Mouse (Mus musculus) kidney, adult 8-10 months (tissue): Measurements from ENCODE around the gene Trex1.

Source experiments
- DNase-seq, 2 experiments: peaks; one replicate each; pipeline ENCODE4 v3.0.0; 2022

The Trex1 gene

DNA sequence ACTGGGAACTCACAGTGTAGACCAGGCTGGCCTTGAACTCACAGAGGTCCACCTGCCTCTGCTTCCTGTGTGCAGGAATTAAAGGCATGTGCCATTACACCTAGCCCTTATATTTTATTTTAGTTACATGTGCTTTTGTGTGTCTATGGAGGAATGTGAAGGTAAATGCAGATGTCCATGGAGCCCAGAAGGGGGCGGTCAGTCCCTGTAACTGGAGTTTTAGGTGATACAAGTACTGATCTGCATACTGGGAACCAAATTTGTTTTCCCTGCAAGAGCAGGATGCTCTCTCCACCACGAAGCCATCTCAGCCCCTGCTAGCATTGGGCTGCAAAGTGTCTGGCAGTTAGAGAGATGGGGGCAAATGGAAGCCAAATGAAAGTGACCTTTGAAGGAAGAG, 25.4 kb upstream of the Trex1 start:
- no peak for DNase-seq

DNA sequence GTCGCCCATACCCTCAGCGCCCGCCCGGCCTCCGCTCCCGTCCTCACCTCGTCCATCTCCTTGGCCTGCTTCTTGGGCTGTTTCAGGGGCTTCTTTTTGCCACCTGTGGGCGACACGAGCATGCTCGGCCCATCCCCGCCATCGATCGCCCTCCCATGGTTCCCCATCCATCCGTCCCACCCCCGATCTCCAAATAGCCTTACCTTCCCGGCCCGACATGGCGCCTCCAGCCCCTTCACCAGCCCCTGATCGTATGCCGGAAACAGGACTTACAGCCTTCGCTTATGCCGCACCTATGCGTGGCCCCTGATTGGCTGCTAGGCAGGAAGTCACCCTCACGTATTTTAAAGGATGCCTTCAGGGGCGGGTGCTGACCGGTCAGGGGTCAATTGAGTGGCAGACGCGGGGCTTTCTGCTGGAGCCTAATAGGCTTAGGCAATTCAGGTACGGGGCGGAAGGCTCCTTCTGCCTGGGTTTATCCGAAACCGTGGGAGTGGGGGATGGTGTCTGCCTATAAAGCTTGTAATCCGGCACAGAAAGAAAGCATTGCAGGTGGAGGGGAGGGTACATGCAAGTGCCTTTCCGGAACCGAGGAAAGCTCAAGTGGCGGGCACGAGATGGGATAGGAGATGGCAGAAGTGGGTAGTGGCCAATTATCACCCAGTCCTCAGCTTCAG, 22.7 kb upstream of the Trex1 start, which contains the start of the genes Ccdc51 and Tma7:
TSS of gene Ccdc51 (plus strand) at position 370 of the 677 bp plus-strand sequence.
TSS of gene Tma7 (minus strand) at position 464 of the 677 bp plus-strand sequence.
- DNase-seq = peak; percentile 86 to 89

DNA sequence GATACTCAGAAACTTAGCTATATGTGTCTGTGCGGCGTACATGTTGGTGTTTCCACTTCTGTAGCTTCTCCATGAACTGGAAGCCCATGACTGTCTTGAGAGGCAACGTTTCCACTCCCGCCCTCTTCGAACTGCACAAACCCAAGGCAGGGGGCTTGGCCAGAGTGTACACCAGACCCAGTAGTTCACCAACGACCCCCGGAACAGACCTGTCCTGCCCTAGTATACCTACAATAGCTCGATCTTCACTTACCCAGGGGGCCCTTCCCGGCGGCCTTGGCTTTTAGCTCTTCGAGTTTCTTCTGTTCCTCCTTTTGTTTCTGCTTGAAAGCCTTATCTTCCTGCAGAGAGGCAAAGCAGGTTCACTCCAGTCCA, 22.2 kb upstream of the Trex1 start:
- no peak for DNase-seq

DNA sequence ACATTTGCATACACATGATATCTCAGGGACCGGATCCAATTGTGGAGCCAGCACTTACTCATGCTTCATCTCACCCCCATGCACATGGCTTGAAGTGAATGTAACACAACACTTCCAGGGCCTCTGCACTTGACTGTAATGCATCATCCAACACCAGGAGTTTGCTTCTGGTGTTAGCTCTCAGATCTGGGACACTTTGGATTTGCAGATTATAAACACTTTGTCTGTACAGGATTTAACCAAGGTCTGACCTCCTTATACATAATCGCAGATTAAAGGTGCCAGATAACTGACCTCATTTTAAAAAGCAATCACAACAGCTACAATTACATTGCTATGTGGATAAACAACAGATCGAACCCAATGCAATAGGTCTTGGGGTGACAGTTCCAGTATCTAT, 21.0 kb upstream of the Trex1 start:
- DNase-seq = no peak

DNA sequence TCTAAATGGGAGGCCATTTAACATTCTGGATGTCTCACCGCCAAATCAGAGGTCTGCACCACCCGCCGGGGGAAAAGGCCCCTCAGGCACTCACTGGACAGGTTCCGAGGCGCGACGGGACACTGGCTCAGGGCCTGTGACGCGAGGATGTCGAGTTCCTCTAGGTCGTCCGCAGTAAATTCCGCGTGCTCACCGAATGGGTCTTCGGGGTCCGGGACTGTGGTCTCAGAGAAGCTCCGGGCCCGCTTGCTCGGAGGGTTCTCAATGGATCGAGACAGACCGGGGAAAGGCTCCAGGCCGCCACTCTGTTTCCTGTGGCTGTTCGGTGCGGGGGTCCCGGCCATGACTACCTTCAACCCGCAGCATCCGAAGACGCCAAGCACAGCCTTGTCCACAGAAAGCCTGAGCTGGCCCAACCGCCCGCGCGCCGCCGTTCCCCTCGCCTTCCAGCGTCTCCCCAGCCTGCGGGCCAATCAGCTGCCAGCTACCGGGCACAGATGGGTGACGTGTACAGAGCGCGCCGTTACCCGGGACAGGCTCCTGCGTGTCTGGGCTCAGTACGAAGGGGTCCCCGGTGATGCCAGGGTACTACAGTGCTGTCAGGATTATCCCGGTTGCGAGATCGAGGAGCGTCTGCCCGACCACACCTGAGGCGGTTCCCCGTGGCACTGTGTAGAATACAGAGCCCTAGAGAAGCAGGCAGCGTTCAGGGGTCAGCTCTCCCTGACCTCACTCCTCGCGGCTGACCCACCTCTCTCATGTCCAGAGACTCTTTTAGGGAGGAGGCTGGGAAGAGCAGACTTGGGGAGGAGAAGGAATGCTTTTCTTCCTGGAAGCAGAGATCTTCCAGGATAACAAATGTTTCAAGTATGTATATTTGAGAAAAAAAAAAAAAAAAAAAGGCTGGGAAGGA, 14.4 kb upstream of the Trex1 start, which contains the start of gene Atrip:
TSS of gene Atrip (minus strand) at position 464 of the 913 bp plus-strand sequence.
- DNase-seq = peak; percentile 81 to 88

DNA sequence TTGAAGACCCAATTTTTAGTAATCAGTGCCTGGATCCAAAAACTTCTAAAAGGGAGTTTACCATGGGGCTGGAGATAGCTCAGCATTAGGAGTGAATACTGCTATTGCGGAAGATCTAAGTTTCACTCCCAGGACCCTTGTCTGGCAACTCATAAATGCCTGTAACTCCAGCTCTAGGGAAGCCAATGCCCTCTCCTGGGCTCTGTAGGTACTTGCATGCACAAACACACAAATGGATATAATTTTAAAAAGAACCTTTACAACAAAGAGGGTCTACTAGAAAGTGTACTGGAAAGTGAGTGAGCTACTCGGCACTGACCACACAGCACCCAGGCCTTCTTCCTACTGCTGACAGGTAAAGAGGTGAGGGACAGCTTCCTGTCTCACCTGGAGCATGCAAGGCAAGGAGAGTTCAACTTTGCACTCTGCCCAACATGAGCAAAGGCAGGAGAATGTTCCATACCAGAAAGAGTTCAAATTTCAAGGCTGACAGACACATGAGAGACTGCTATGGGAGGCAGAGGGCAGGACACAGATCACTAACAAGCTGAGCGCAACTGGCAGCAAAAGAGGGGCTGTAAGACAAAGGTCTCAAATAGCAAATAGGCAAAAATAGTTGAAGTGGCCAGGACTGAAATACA, 8.7 kb upstream of the Trex1 start:
- DNase-seq = no peak

DNA sequence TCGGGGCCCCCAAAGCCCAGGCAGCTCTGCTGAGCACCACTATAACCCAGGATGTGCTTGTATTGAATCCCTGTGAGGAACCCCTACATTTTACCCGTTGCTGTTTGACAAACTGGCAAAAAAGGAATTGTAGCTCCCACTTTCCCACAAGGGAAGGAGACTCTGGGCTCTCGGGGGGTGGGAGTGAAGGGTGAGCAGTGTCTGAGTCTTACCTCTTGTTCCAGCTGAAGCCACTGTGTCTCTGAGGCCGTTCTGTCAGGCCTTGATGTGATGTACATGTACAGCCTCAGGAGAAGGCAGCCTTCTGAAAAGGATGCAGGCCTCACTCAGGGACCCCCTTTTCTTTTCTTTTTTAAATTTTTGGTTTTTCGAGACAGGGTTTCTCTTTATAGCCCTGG, 1.4 kb upstream of the Trex1 start:
- no peak for DNase-seq

DNA sequence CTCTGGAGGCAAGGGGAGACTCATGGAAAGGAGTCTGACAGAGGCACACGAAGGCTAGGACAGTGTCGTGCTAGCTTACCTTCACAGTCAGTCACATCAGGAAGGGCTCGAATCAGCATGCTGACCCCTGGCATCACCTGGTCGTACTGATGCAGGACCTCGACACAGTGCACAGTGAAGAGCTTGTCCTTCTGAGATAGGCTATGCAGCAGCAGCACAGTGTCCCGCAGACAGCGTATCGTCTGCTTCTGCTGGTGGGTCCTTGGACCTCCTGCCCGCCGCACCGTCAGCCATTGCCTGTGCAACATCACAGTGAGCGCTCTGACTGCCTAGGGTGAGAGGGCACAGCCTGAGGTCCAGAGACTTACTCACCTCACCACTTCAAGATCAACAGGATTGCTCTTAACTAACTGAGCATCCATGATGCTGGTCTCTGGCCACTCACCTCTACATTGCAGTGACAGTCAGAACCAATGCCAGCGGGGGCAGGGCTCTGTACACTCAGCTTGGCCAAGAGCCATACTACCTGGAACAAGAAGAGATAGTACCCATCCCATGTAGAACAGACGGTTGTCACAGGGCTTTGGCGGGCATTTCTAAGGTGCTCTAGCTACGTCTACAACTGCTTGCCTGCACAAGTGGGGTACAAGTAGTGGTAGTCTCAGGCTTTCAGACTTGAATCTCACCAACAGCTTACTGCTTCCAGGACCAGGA, 807 bp upstream of the Trex1 start:
- peak in 1 of 2 experiments; percentile 25 for DNase-seq

DNA sequence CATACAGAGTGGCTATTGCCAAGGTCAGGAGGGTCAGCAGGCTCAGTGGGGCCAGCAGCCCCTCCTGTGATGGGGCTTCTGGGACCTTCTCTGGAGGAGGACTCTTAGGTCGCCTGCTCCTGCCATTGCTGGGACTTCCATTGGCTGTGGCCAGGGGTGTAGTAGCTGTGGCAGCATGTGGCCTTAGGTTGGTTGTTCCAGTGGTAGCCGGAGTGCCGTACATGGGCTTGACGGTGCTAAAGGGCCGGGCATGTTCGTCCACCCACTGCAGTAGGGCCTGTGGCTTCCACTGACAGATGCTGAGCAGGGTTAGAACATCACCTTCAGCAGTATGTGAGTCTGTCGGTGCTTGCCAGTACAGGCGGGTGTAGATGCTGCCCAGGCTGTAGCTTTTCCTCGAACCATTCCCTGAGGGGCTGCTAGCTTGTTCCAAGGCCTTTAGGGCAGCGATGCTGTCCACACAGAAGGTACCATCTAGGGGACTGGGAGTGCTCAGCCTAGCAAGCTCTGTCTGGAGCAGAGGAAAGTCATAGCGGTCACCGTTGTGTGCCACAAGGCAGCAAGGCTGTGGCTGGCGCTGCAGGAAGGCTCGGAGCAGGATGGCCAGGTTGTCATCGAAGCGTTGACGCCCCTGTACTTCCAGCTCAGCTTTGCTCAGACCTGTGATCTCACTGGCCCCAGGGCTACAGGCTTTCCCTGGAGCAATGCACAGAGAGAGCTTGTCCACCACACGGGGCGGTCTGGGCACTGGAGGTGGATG, 1.3 kb downstream of the Trex1 start:
- DNase-seq = no peak

DNA sequence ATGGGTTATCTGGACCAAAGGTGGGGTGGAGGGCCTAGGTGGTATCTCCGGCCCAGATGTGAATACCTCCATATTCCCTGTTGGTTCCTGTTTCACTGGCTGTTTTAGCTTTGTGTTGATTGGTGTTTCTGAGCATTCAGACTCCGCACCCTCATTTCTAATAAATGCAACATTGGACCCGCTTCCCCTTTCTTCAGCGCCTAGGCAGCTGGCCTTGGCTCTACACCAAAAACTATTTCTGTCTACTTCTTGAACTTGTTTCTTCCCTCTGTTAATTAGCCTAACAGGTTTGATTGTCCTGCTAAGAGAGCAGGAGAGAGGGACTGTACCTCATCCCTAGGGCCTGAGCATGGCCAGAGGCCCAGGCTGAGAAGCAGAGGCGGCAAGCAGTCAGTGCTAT, 2.0 kb downstream of the Trex1 start:
- DNase-seq = no peak

DNA sequence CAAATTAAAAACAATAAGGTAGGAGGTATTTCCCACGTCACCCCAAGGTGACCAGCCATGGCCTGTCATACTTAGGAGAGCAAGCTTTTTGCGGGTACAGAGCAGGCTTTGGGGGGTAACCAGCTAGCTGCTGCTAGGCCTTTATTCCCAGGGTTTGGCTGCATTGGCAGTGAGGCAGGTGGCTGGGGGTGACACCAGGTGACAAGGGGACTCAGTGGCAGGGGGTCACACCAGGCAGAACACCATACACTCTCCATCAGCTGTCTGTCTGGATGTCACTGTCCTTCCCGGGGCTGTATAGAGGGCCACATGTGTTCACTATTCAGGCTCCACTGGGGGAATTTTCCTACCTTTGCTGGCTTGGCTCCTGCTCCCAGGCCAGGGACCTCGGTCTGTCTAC, 2.6 kb downstream of the Trex1 start:
- DNase-seq = no peak

DNA sequence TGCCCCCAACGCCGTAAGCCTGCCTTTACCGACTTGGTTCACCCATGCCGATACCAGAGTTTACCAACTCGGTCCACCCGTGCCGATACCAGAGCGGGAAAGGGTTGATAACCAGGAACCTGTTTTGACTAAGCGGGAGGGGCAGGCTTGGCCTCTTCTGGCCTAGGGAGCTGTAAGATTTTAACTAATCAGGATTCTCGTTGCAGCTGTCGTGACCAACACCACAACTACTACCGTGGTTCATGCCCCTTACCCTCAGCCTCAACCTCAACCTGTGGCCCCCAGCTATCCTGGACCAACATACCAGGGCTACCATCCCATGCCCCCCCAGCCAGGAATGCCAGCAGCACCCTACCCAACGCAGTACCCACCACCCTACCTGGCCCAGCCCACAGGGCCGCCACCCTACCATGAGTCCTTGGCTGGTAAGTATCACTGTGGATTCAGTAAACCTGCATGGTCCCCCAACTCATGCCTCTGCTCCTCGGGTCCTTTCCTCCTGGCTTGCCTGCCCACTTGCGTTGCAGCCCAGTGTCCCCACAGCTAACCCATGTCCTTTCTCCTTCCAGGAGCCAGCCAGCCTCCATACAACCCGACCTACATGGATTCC, 3.3 kb downstream of the Trex1 start:
- no peak for DNase-seq

DNA sequence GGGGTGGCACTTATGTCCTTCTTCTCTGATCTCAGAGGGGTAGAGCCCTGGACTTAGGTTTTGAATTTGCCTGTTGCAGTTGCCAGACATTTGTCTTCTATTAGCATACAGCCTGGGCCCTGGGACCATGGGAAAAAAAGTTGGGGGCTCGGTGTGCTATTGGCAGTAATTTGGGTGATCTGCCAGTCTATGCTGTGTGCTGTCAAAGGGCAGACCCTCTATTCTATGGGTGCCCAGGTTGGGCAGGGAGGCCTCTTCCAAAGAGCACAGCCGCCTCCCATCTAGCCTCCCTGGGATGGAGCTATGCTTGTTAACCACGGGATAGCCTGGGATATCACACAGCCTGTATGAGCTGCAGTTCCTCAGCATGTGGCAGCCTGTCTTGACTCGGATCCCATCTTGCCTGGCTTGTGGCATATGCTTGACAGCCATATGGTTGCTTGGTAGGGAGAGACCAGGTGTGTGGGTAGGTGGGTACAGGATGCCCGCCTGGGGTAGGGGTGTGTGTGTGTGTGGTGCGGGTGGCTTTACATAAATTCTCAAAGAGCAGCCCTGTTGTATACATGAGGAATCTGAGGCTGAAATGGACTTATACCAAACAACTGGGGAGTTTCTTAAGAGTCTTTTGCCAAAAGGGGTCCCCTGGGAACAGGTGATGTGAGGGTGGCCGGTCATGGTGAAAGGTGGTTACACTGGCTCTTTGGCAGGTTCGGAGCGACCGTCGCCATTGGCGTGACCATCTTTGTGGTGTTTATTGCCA, 4.1 kb downstream of the Trex1 start:
- DNase-seq = no peak

DNA sequence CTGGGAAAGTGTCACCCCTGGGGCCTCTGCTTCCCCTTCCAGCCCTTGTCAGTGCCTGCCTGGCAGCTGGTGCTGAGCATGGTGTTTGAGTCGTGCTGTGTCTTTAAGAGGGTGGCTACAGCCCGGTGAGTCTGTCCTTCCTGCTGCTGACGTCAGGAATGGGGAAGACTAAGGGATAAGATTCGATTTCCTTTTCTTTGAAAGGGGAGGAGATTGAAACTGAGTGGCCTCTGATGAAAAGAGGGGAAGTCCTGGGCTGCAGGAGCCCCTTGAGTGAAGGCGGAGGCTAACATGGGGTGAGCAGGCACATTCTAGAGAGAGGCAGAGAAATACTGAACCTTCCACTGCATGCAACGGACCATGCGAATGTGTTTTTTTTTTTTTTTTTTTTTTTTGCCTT, 4.8 kb downstream of the Trex1 start:
- peak; percentile 67 to 76 for DNase-seq

DNA sequence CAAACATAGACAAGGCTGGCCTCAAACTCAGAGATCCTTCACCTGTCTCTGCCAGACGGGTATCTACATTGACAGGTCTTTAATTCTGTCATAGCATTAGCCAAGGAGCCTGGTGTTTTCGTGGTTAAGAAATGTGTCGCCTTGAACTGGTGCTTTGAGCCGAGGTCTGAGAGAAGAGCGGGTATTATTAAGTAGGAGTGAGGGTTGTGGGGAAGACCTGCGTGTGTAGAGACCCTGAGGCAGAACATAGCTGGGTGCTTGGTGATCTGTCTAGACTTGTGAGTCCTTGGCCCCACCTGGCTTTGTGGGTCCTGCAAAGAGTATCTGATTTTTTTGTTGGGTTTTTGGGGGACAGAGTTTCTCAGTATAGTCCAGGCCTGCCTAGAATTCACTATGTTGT, 5.7 kb downstream of the Trex1 start:
- DNase-seq = no peak

DNA sequence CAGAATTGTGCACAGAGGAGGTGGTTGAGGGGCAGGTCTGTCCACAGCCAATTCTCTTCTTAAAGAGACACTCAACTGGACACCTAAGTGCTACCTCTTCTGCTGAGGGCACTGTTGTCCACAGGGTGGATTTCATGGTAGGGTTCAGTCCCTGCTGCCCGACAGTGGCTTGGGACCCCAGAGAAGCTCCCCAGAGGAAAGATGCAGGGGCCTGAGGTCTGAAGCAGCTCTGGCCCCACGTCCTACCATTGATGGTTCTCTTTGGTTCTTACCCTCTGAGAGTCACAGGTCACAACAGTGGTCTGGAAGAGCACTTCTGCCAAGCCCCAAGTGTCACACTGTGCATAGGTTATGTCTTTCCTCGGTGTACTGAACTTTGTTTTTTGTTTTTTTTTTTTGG, 6.2 kb downstream of the Trex1 start:
- DNase-seq = no peak

DNA sequence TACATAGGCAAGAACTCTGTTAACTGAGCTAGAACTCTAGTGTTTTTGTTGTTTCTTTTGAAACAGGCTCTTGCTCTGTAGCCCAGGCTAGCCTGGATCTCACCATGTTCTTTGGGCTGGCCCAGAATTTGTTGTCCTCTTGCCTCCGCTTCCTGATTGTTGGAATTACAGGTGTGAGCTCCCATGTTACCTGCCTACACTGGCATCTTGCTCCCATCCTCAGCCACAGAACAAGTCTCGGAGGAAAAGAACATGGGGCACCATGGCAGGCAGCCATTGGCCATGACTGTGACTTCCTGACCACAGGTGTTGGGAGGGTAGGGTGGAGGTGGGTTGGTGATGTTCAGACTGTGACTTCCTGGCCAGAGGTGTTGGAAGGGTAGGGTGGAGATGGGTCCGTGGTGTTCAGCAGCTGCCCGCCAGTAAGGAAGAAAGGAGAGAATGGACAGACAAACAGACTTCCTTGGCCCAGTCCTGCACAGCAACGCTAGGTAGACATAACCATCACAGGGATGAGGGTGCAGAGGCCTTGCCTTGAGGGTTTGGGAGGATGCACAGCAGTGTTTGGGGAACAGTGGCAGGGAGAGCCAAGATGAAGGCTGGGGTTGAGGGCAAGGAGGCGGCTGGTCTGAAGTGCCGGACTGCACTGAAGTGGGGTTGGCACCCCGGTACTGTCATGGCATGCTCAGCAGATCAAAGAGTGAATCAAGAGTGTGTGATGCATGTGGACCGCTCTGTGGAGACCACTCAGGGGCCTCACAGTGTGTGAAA, 6.9 kb downstream of the Trex1 start:
- DNase-seq = no peak

DNA sequence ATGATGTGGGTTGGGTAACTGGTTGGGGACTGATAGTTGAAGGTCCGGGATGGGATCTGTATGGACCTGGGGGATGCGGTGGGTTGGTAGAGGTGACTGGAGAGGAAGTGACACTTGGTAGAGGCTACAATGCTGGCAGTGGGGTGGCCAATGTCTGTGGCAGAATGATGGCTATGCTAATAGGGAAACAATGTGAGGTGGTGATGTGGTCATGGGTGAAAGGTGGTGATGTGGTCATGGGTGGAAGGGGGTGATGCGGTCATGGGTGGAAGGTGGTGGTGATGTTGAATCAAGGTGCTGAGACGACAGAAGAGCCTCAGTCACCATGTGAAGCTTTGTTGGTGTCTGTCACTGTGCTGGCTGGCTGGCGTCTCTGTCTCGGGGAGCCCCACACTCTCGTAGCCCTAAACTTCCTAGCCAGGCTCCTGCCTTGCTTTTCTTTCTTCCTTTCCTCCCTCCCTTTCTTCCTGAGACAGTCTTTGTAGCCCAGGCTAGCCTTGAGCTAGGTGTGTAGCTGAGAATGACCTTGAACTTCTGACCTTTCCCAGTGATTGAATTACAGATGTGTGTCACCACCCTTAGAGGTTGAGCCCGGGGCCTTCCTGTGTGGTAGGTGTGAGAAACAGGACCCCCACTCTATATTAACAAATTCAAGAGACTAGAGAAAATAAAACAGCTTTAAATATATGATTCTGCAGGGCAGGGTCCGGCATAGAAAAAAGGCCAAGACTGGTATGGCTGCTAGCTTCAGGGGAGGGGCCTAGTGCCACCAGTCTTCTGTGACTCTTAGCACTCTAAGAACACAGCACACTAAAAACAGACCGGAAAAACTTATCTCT, 7.7 kb downstream of the Trex1 start:
- no peak for DNase-seq

DNA sequence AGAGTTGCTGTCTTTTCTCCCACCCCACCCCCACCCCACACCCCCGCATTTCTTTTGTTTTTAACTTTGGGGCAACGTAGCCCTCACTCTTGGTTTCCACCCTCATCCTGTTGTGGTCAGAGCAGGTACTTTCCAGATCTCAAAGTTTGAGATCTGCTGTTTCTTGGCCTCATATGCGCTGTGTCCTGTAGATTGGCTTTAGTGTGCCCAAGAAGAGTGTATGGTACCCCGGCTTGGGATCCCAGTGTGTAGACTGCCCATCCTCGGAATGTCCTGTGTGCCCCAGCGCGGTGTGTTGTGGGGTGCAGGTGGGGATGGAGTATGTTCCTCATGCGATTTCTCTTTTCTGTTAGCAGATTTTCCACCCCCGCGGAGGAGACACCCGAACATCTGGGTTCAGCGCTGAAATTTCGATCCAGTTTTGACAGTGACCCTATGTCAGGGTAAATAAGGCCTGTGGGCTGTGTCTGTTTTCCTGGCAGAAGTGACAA, 8.5 kb downstream of the Trex1 start:
- DNase-seq = no peak
